Mouse (Mus musculus) CD4-positive naive resting alpha-beta T cell, adult 76 days (primary cell): ENCODE measurements around the gene Sidt1. TPM values are rescaled to one million over a fixed set of nuclear protein-coding genes. Genes with fewer than 3 reads are reported as not detected.

ENCODE experiments used
- total RNA-seq: library from RNA; stranded (reverse); gene quantifications from one replicate; pipeline ENCODE4 v1.2.4, GENCODE M21; 2023

Sidt1 gene
- total RNA-seq = 164 TPM

GRCm38 (mm10) chr16:44332861-44333284 lies at the start of gene Sidt1:
Sidt1 (minus strand) TSS chr16:44333196.

DNA sequence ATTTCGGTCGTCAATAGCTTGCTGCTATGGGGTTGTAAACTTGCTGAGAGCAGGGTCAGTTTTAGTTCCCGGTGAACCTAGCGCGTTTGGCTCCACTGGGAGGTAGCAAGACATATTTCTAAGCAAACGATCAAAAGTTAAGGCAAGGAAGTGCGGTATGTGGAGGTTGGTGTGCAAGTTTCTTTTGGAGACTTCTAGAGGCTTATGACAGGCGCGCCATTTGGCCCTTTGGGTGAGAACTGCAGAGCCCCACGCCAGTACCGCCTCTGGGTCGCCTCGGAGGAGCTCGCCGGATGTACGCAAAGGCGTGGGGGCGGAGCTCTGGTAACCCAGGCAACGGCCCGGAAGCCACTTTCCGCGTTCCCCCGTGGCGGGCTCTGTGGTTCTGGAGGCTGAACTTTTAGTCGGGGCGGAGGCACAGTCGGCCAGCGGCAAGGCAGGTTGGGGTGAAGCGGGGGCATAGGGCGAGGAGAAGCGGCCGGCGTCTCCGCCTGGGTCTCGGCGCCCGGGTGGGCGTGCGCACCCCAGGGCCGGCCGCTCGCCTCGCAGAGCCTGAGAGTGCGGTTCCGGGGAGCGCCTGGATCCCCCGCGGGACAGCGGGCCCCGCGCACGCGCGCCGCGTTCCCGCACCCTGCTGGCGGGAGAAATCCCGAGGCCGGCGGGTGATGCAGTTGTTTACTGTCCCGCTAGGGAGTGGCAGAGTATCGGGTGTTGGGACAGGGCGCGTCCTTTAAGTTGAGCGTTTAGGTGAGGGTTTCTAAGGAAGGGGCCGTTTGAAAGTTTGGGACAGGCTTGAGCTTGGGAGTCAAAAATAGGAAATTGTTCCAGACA lies 14.3 kb upstream of the Sidt1 start, which contains the start of gene Spice1:
Gene Spice1 (plus strand): TSS at position 51 of the 831 bp plus-strand sequence.

Other genes with a start within 250 kb of the Sidt1 start
- gene Atp6v1a, start 193.5 kb downstream of the Sidt1 start, total RNA-seq = 31.9 TPM
- gene Naa50, start 193.4 kb downstream of the Sidt1 start, total RNA-seq = 32.4 TPM
- gene Usf3, start 159.9 kb downstream of the Sidt1 start, total RNA-seq = 19.1 TPM
- gene Spice1, start 13.9 kb upstream of the Sidt1 start, total RNA-seq = 54.1 TPM
- gene Cfap44, start 61.6 kb upstream of the Sidt1 start, total RNA-seq = not detected
- gene Boc, start 225.7 kb upstream of the Sidt1 start, total RNA-seq = not detected